Mouse (Mus musculus) MEL (cell line): ENCODE data around the gene Ift88. TPM values are rescaled to one million over a fixed set of nuclear protein-coding genes. Genes with fewer than 3 reads are reported as not detected.

Source experiments
- DNase-seq: peaks from one replicate; pipeline ENCODE4 v3.0.0; 2011; ENCODE audit warnings: low read depth, low spot score
- H3K27ac ChIP-seq: 2 replicates; pipeline ENCODE4 v1.5.1; 2012; ENCODE audit warnings: low read depth, mild to moderate bottlenecking, control low read depth, low read length, moderate library complexity; ENCODE audit not compliant: control insufficient read depth
- H3K27me3 ChIP-seq, 2 experiments: fragments of 150-350 bp in 1 of 2; sonication (generic) in 1 of 2; 2 replicates each; pipeline ENCODE4 v1.6.1; 2012; ENCODE audit warnings: low read length in 2 of 2, mild to moderate bottlenecking in 2 of 2, improper control_type of control experiment in 1 of 2, moderate library complexity in 1 of 2; ENCODE audit not compliant: insufficient read depth in 2 of 2, control insufficient read depth in 1 of 2
- H3K36me3 ChIP-seq, 2 experiments: 2 replicates each; pipeline ENCODE4 v1.6.1; 2012 to 2014; ENCODE audit warnings: low read length in 2 of 2, improper control_type of control experiment in 1 of 2, inconsistent platforms in 1 of 2, mild to moderate bottlenecking in 1 of 2; ENCODE audit not compliant: insufficient read depth in 2 of 2, control insufficient read depth in 1 of 2
- H3K4me1 ChIP-seq, 2 experiments: fragments of 150-350 bp in 1 of 2; sonication (generic) in 1 of 2; 2 replicates each; pipeline ENCODE4 v1.6.1; 2012; ENCODE audit warnings: low read length in 2 of 2, improper control_type of control experiment in 1 of 2, mild to moderate bottlenecking in 1 of 2; ENCODE audit not compliant: insufficient read depth in 2 of 2, control insufficient read depth in 1 of 2
- H3K4me3 ChIP-seq, 2 experiments: fragments of 150-350 bp in 1 of 2; sonication (generic) in 1 of 2; 2 replicates each; pipeline ENCODE4 v1.5.1; 2012; ENCODE audit warnings: low read depth in 2 of 2, low read length in 2 of 2, mild to moderate bottlenecking in 2 of 2, moderate library complexity in 2 of 2, control low read depth in 1 of 2, improper control_type of control experiment in 1 of 2; ENCODE audit not compliant: control insufficient read depth in 1 of 2, insufficient read depth in 1 of 2
- H3K79me2 ChIP-seq: 2 replicates; pipeline ENCODE4 v1.6.1; 2012; ENCODE audit warnings: mild to moderate bottlenecking, low read length, moderate library complexity; ENCODE audit not compliant: control insufficient read depth, poor library complexity, insufficient read depth
- H3K9ac ChIP-seq: 2 replicates; pipeline ENCODE4 v1.6.1; 2012; ENCODE audit warnings: low read depth, mild to moderate bottlenecking, control low read depth, low read length, moderate library complexity; ENCODE audit not compliant: control insufficient read depth, poor library complexity, severe bottlenecking
- H3K9me3 ChIP-seq: fragments of 150-350 bp; sonication (generic); replicated peaks from 2 replicates; pipeline ENCODE4 v1.6.1; 2012; ENCODE audit warnings: mild to moderate bottlenecking, low read length, improper control_type of control experiment, moderate library complexity; ENCODE audit not compliant: insufficient read depth
- CHD1 ChIP-seq: IDR thresholded peaks from 2 replicates; pipeline ENCODE4 v1.6.1; 2012; ENCODE audit warnings: low read depth, mild to moderate bottlenecking, inconsistent platforms, low read length, improper control_type of control experiment
- E2F4 ChIP-seq: IDR thresholded peaks from 2 replicates; pipeline ENCODE4 v1.6.1; 2011; ENCODE audit warnings: low read depth, low read length, improper control_type of control experiment, borderline replicate concordance
- EP300 ChIP-seq, 2 experiments: IDR thresholded peaks; 2 replicates each; pipeline ENCODE4 v1.6.1; 2011; ENCODE audit warnings: improper control_type of control experiment in 2 of 2, low read length in 2 of 2, low read depth in 1 of 2, mild to moderate bottlenecking in 1 of 2
- ETS1 ChIP-seq: IDR thresholded peaks from 2 replicates; pipeline ENCODE4 v1.6.1; 2012; ENCODE audit warnings: low read depth, mild to moderate bottlenecking, inconsistent platforms, low read length, improper control_type of control experiment, moderate library complexity
- JUND ChIP-seq: IDR thresholded peaks from 2 replicates; pipeline ENCODE4 v1.6.1; 2011; ENCODE audit warnings: low read depth, mild to moderate bottlenecking, improper control_type of control experiment, low read length
- MAFK ChIP-seq: IDR thresholded peaks from 2 replicates; pipeline ENCODE4 v1.6.1; 2011; ENCODE audit warnings: low read depth, mild to moderate bottlenecking, low read length, improper control_type of control experiment, borderline replicate concordance
- MAX ChIP-seq: IDR thresholded peaks from 2 replicates; pipeline ENCODE4 v1.6.1; 2011; ENCODE audit warnings: low read length, improper control_type of control experiment
- MAZ ChIP-seq: IDR thresholded peaks from 2 replicates; pipeline ENCODE4 v1.6.1; 2012; ENCODE audit warnings: low read depth, mild to moderate bottlenecking, inconsistent platforms, low read length, improper control_type of control experiment
- MEF2A ChIP-seq: IDR thresholded peaks from 2 replicates; pipeline ENCODE4 v1.6.1; 2014; ENCODE audit warnings: low read depth, mild to moderate bottlenecking, inconsistent platforms, low read length, improper control_type of control experiment; ENCODE audit not compliant: poor library complexity, insufficient replicate concordance, severe bottlenecking; ENCODE audit errors: extremely low read depth
- MXI1 ChIP-seq: IDR thresholded peaks from 2 replicates; pipeline ENCODE4 v1.6.1; 2011; ENCODE audit warnings: mild to moderate bottlenecking, low read depth, low read length, improper control_type of control experiment
- MYB ChIP-seq: IDR thresholded peaks from 2 replicates; pipeline ENCODE4 v1.6.1; 2011; ENCODE audit warnings: mild to moderate bottlenecking, low read depth, low read length, improper control_type of control experiment
- NELFE ChIP-seq: IDR thresholded peaks from 2 replicates; pipeline ENCODE4 v1.6.1; 2011; ENCODE audit warnings: low read depth, low read length, improper control_type of control experiment
- POLR2A ChIP-seq, 2 experiments: IDR thresholded peaks; 2 replicates each; pipeline ENCODE4 v1.6.1; 2011 to 2012; ENCODE audit warnings: low read length in 2 of 2, mild to moderate bottlenecking in 2 of 2, control low read depth in 1 of 2, improper control_type of control experiment in 1 of 2, low read depth in 1 of 2, moderate library complexity in 1 of 2; ENCODE audit not compliant: control insufficient read depth in 1 of 2, insufficient read depth in 1 of 2, poor library complexity in 1 of 2
- POLR2AphosphoS5 ChIP-seq: IDR thresholded peaks from 2 replicates; pipeline ENCODE4 v1.6.1; 2012; ENCODE audit warnings: low read depth, borderline replicate concordance, mild to moderate bottlenecking, inconsistent platforms, low read length, moderate library complexity, mixed read lengths
- RCOR1 ChIP-seq: IDR thresholded peaks from 2 replicates; pipeline ENCODE4 v1.6.1; 2012; ENCODE audit warnings: low read depth, mild to moderate bottlenecking, inconsistent platforms, low read length, improper control_type of control experiment
- SMC3 ChIP-seq: IDR thresholded peaks from 2 replicates; pipeline ENCODE4 v1.6.1; 2011; ENCODE audit warnings: low read depth, low read length, improper control_type of control experiment
- TAL1 ChIP-seq: IDR thresholded peaks from 2 replicates; pipeline ENCODE4 v1.6.1; 2012; ENCODE audit warnings: mild to moderate bottlenecking, inconsistent platforms, low read length, moderate library complexity, mixed read lengths
- TBP ChIP-seq: IDR thresholded peaks from 2 replicates; pipeline ENCODE4 v1.8.0; 2011; ENCODE audit warnings: low read depth, low read length, improper control_type of control experiment
- UBTF ChIP-seq: IDR thresholded peaks from 2 replicates; pipeline ENCODE4 v1.6.1; 2012; ENCODE audit warnings: low read depth, mild to moderate bottlenecking, inconsistent platforms, low read length, improper control_type of control experiment, moderate library complexity, borderline replicate concordance; ENCODE audit not compliant: insufficient read depth
- USF2 ChIP-seq, 2 experiments: IDR thresholded peaks; 2 replicates each; pipeline ENCODE4 v1.6.1; 2011 to 2012; ENCODE audit warnings: improper control_type of control experiment in 2 of 2, low read length in 2 of 2, borderline replicate concordance in 1 of 2, inconsistent platforms in 1 of 2, low read depth in 1 of 2, mild to moderate bottlenecking in 1 of 2; ENCODE audit not compliant: insufficient read depth in 1 of 2
- ZKSCAN1 ChIP-seq: IDR thresholded peaks from 2 replicates; pipeline ENCODE4 v1.6.1; 2012; ENCODE audit warnings: low read depth, mild to moderate bottlenecking, inconsistent platforms, low read length, improper control_type of control experiment, moderate library complexity
- ZMIZ1 ChIP-seq: IDR thresholded peaks from 2 replicates; pipeline ENCODE4 v1.6.1; 2012; ENCODE audit warnings: low read depth, mild to moderate bottlenecking, inconsistent platforms, low read length, improper control_type of control experiment, moderate library complexity
- polyA plus RNA-seq, 2 experiments: library from polyadenylated mRNA; stranded (reverse) in 1 of 2; unstranded in 1 of 2; fragments of >175 nt in 1 of 2; fragments of >200 nt in 1 of 2; gene quantifications; 2 replicates each; pipeline versions ENCODE4 v1.2.1 to v1.2.4; 2012; ENCODE audit warnings: low replicate concordance in 2 of 2, low read depth in 1 of 2; ENCODE audit not compliant: insufficient read length in 2 of 2, insufficient read depth in 1 of 2, missing spikeins in 1 of 2
- total RNA-seq: library from RNA; depleted of rRNA; stranded (reverse); fragments of 300-350 nt; gene quantifications from 2 replicates; pipeline ENCODE4 v1.2.3, GENCODE M21; 2012

Gene Ift88
- total and polyA plus RNA-seq, 3 experiments, result 2.4 to 5.1 TPM; not detected in 1

GRCm38 (mm10) chr14:57537261-57538015 lies 113.6 kb downstream of the Ift88 start:
- peak; percentile 80 for DNase-seq
- Histone ChIP-seq H3K79me2 (no peaks in the 10 kb centered on the region), H3K9me3 (no peaks in the 10 kb centered on the region), H3K9ac (peak overlapping the region; percentile 2; the same call in 1 of the 2 replicates), H3K4me1 (peaks cover 0 to 4% of the 10 kb centered on the region in 2 experiments; a peak in 2 of 4 replicates), H3K27ac (no peak overlapping the region), H3K27me3 (no peaks in the 10 kb centered on the region), H3K4me3 (peak overlapping the region; percentile 2 to 33; a peak in 2 of 4 replicates), H3K36me3 (no peaks in the 10 kb centered on the region)
- TF ChIP-seq UBTF (no peak), ETS1 (no peak), E2F4 (no peak), EP300 (IDR thresholded peaks at IDR 0.05; ENCODE audit: low read depth in 1 of 2, low read length in 2 of 2) (peak in 1 of 2 experiments; percentile 27; a peak in 1 of 4 replicates), TBP (no peak)

- no peaks in the 10 kb centered on the region for H3K79me2 ChIP-seq
- TF ChIP-seq ZKSCAN1, result no peak
- no peak for TF ChIP-seq NELFE
- TF ChIP-seq POLR2A (IDR thresholded peaks at IDR 0.05; ENCODE audit: control insufficient read depth in 1 of 2, insufficient read depth in 1 of 2, low read depth in 1 of 2, low read length in 2 of 2, poor library complexity in 1 of 2), result no peak
- no peak for TF ChIP-seq MEF2A
- no peak for TF ChIP-seq MAX
- TF ChIP-seq SMC3, result no peak
- TF ChIP-seq JUND, result no peak
- no peak for TF ChIP-seq USF2 (IDR thresholded peaks at IDR 0.05; ENCODE audit: borderline replicate concordance in 1 of 2, insufficient read depth in 1 of 2, low read depth in 1 of 2, low read length in 2 of 2)
- no peak for TF ChIP-seq CHD1
- no peak for TF ChIP-seq RCOR1
- TF ChIP-seq POLR2AphosphoS5, result no peak
- no peak for TF ChIP-seq MAZ
- no peak for TF ChIP-seq E2F4
- no peak for TF ChIP-seq MXI1
- TF ChIP-seq ZMIZ1, result no peak
- TF ChIP-seq MAFK, result no peak
- TF ChIP-seq TAL1, result no peak
- TF ChIP-seq MYB, result no peak
- TF ChIP-seq, all 39 proteins: peak for 0
- no peak overlapping the region for H3K27ac ChIP-seq
- H3K36me3 ChIP-seq, result peaks cover 0 to 7% of the 10 kb centered on the region in 2 experiments; a peak in 2 of 4 replicates
- DNase-seq, result no peak
- no peak overlapping the region for H3K4me3 ChIP-seq
- H3K27me3 ChIP-seq, result no peaks in the 10 kb centered on the region
- no peak overlapping the region for H3K9ac ChIP-seq
- peaks cover 0 to 18% of the 10 kb centered on the region in 2 experiments; a peak in 3 of 4 replicates for H3K4me1 ChIP-seq
- H3K9me3 ChIP-seq, result no peaks in the 10 kb centered on the region
These were observed 116.8 kb downstream of the Ift88 start for GRCm38 (mm10) chr14:57540683-57541082.
